Mouse (Mus musculus) midbrain, embryonic 13.5 days (tissue): Measurements from ENCODE around the gene Mbtps2. TPM values are rescaled to one million over a fixed set of nuclear protein-coding genes. Genes with fewer than 3 reads are reported as not detected.

Experiments used
- ATAC-seq: fragments of 200-750 bp; cut with Nextera tagmentation; 2 replicates; pipeline ENCODE4 v1.8.0; 2017; ENCODE audit warnings: mild to moderate bottlenecking, moderate TSS enrichment, moderate library complexity
- H3K27ac ChIP-seq: fragments of 300-500 bp; sonication (generic); 2 replicates; pipeline ENCODE4 v1.5.1; 2015; ENCODE audit warnings: inconsistent platforms, mild to moderate bottlenecking, moderate library complexity
- H3K27me3 ChIP-seq: fragments of 300-500 bp; sonication (generic); 2 replicates; pipeline ENCODE4 v1.6.1; 2015; ENCODE audit warnings: mild to moderate bottlenecking, inconsistent platforms
- H3K36me3 ChIP-seq: fragments of 300-500 bp; sonication (generic); 2 replicates; pipeline ENCODE4 v1.6.1; 2015; ENCODE audit warnings: mild to moderate bottlenecking, inconsistent platforms
- H3K4me1 ChIP-seq: fragments of 300-500 bp; sonication (generic); replicated peaks from 2 replicates; pipeline ENCODE4 v1.6.1; 2015; ENCODE audit warnings: inconsistent platforms
- H3K4me2 ChIP-seq: fragments of 300-500 bp; sonication (generic); replicated peaks from 2 replicates; pipeline ENCODE4 v1.6.1; 2015; ENCODE audit warnings: moderate library complexity, mild to moderate bottlenecking, inconsistent platforms
- H3K4me3 ChIP-seq: fragments of 300-500 bp; sonication (generic); replicated peaks from 2 replicates; pipeline ENCODE4 v1.5.1; 2015; ENCODE audit warnings: mild to moderate bottlenecking, inconsistent platforms
- H3K9ac ChIP-seq: fragments of 300-500 bp; sonication (generic); replicated peaks from 2 replicates; pipeline ENCODE4 v1.6.1; 2015; ENCODE audit warnings: mild to moderate bottlenecking, inconsistent platforms
- H3K9me3 ChIP-seq: fragments of 300-500 bp; sonication (generic); 2 replicates; pipeline ENCODE4 v1.6.1; 2016; ENCODE audit warnings: mild to moderate bottlenecking, inconsistent platforms
- WGBS: fragments of 180-500 bp; shearing (Covaris S2); methylation state at CpG from one replicate; pipeline ENCODE4 v1.1.7; 2015; 5-methylcytosine and 5-hydroxymethylcytosine counted together
- polyA plus RNA-seq: library from polyadenylated mRNA; unstranded; fragments of >200 nt; fragmentation: Nextera tagmentation; extraction: Ambion mirVana; gene quantifications from 2 replicates; pipeline ENCODE4 v1.2.1, GENCODE M21; 2015

Gene Mbtps2
- polyA plus RNA-seq, 1 experiment from 2014 or later, result 25.3 TPM

GRCm38 (mm10) chrX:157500004-157500403, 98.5 kb downstream of the Mbtps2 start:
- no peaks in the 10 kb centered on the region for H3K27me3 ChIP-seq
- H3K9ac ChIP-seq, result no peak overlapping the region
- no peaks in the 10 kb centered on the region for H3K36me3 ChIP-seq
- H3K9me3 ChIP-seq, result no peaks in the 10 kb centered on the region
- H3K27ac ChIP-seq, result no peak overlapping the region
- no peak overlapping the region for H3K4me3 ChIP-seq
- 85% methylated on average over 8 of the region's 8 CpGs for WGBS
- H3K4me2 ChIP-seq, result no peak overlapping the region
- no peaks in the 10 kb centered on the region for H3K4me1 ChIP-seq
- no peak for ATAC-seq

GRCm38 (mm10) chrX:157493159-157493558, 105.4 kb downstream of the Mbtps2 start:
- no peak overlapping the region for H3K4me3 ChIP-seq
- ATAC-seq, result no peak
- H3K9me3 ChIP-seq, result no peaks in the 10 kb centered on the region
- no peak overlapping the region for H3K4me2 ChIP-seq
- H3K27me3 ChIP-seq, result no peaks in the 10 kb centered on the region
- H3K27ac ChIP-seq, result no peak overlapping the region
- H3K9ac ChIP-seq, result no peak overlapping the region
- peaks cover 11% of the 10 kb centered on the region; the same call in 1 of the 2 replicates for H3K4me1 ChIP-seq
- H3K36me3 ChIP-seq, result no peaks in the 10 kb centered on the region
- WGBS, result 88% methylated on average over 4 of the region's 4 CpGs

- H3K27me3 ChIP-seq, result no peaks in the 10 kb centered on the region
- H3K9me3 ChIP-seq, result no peaks in the 10 kb centered on the region
- 30% methylated on average over 28 of the region's 45 CpGs for WGBS
- peak; percentile 92 for ATAC-seq
- peak within 1 kb of the TSS; percentile 85 for H3K9ac ChIP-seq
- peaks cover 11% of the 10 kb centered on the region; the same call in 1 of the 2 replicates for H3K4me1 ChIP-seq
- peak within 1 kb of the TSS; percentile 54 for H3K4me2 ChIP-seq
- peak within 1 kb of the TSS; percentile 93 for H3K27ac ChIP-seq
- peak within 1 kb of the TSS; percentile 70 for H3K4me3 ChIP-seq
- H3K36me3 ChIP-seq, result no peaks in the 10 kb centered on the region
These were observed 106.4 kb downstream of the Mbtps2 start, which contains the start of gene Sms for GRCm38 (mm10) chrX:157491944-157492726. Gene Sms, minus strand, starts transcription at chrX:157492287.

- ATAC-seq, result peak; percentile 86
- H3K36me3 ChIP-seq, result no peaks in the 10 kb centered on the region
- H3K4me1 ChIP-seq, result peaks cover 11% of the 10 kb centered on the region; the same call in 1 of the 2 replicates
- peak overlapping the region; percentile 85 for H3K9ac ChIP-seq
- 30% methylated on average over 86 of the region's 104 CpGs for WGBS
- H3K27ac ChIP-seq, result peak overlapping the region; percentile 93
- H3K4me3 ChIP-seq, result peak overlapping the region; percentile 70
- H3K27me3 ChIP-seq, result no peaks in the 10 kb centered on the region
- H3K9me3 ChIP-seq, result no peaks in the 10 kb centered on the region
- H3K4me2 ChIP-seq, result peak overlapping the region; percentile 54
These were observed 107.2 kb downstream of the Mbtps2 start for GRCm38 (mm10) chrX:157491145-157491935.

- Histone ChIP-seq H3K4me1 (peaks cover 11% of the 10 kb centered on the region; the same call in 1 of the 2 replicates), H3K36me3 (no peaks in the 10 kb centered on the region), H3K9me3 (no peaks in the 10 kb centered on the region), H3K4me2 (peak overlapping the region; percentile 54), H3K27me3 (no peaks in the 10 kb centered on the region), H3K4me3 (peak overlapping the region; percentile 70), H3K27ac (peak overlapping the region; percentile 93), H3K9ac (peak overlapping the region; percentile 85)
- peak; percentile 22; the same call in 1 of the 2 replicates for ATAC-seq
- WGBS, result 18% methylated on average over 12 of the region's 12 CpGs
These were observed 107.8 kb downstream of the Mbtps2 start for GRCm38 (mm10) chrX:157490769-157491144.

GRCm38 (mm10) chrX:157489871-157490721, 108.4 kb downstream of the Mbtps2 start:
- no peak for ATAC-seq
- no peaks in the 10 kb centered on the region for H3K9me3 ChIP-seq
- peak overlapping the region; percentile 54 for H3K4me2 ChIP-seq
- H3K9ac ChIP-seq, result peak overlapping the region; percentile 85
- no peak overlapping the region for H3K27ac ChIP-seq
- WGBS, result 29% methylated on average over 9 of the region's 9 CpGs
- no peaks in the 10 kb centered on the region for H3K27me3 ChIP-seq
- no peaks in the 10 kb centered on the region for H3K36me3 ChIP-seq
- H3K4me1 ChIP-seq, result peaks cover 11% of the 10 kb centered on the region; the same call in 1 of the 2 replicates
- H3K4me3 ChIP-seq, result peak overlapping the region; percentile 70

GRCm38 (mm10) chrX:157488831-157489230, 109.7 kb downstream of the Mbtps2 start:
- 59% methylated on average over 3 of the region's 3 CpGs for WGBS
- no peaks in the 10 kb centered on the region for H3K27me3 ChIP-seq
- H3K9ac ChIP-seq, result no peak overlapping the region
- no peak overlapping the region for H3K27ac ChIP-seq
- ATAC-seq, result no peak
- no peaks in the 10 kb centered on the region for H3K9me3 ChIP-seq
- H3K4me2 ChIP-seq, result no peak overlapping the region
- peaks cover 11% of the 10 kb centered on the region; the same call in 1 of the 2 replicates for H3K4me1 ChIP-seq
- H3K36me3 ChIP-seq, result no peaks in the 10 kb centered on the region
- H3K4me3 ChIP-seq, result no peak overlapping the region

- WGBS, result 57% methylated on average over 2 of the region's 2 CpGs
- Histone ChIP-seq H3K27ac (no peak overlapping the region), H3K4me2 (no peak overlapping the region), H3K4me3 (no peak overlapping the region), H3K27me3 (no peaks in the 10 kb centered on the region), H3K4me1 (peaks cover 11% of the 10 kb centered on the region; the same call in 1 of the 2 replicates), H3K9ac (no peak overlapping the region), H3K36me3 (no peaks in the 10 kb centered on the region), H3K9me3 (no peaks in the 10 kb centered on the region)
- ATAC-seq, result no peak
These were observed 111.8 kb downstream of the Mbtps2 start for GRCm38 (mm10) chrX:157486765-157487164.

Other genes starting within 250 kb of the Mbtps2 start
- gene Phex, start 183.4 kb downstream of the Mbtps2 start, polyA plus RNA-seq, result 0.18 and 0.51 TPM in 2 replicates
- gene Sms, start 106.4 kb downstream of the Mbtps2 start, polyA plus RNA-seq, result 108 and 142 TPM in 2 replicates
- gene Yy2, start 29.7 kb downstream of the Mbtps2 start, polyA plus RNA-seq, result 2.3 and 3.9 TPM in 2 replicates
- not detected in 2 replicates for gene Smpx, start 100.2 kb upstream of the Mbtps2 start, polyA plus RNA-seq
- gene Klhl34, start 219.7 kb upstream of the Mbtps2 start, polyA plus RNA-seq, result 2.3 and 2.6 TPM in 2 replicates